Mouse (Mus musculus) lung, adult 2 months (tissue): ENCODE results near the gene Npy.

ENCODE experiments used
- CTCF ChIP-seq: fragments of 200-500 bp; IDR thresholded peaks from 2 replicates; pipeline ENCODE4 v1.5.1; 2011; ENCODE audit warnings: mild to moderate bottlenecking, low read length, control low read depth; ENCODE audit not compliant: insufficient read depth
- POLR2A ChIP-seq: fragments of 200-500 bp; IDR thresholded peaks from 2 replicates; pipeline ENCODE4 v1.6.1; 2011; ENCODE audit warnings: low read depth, mild to moderate bottlenecking, control low read depth, low read length, borderline replicate concordance; ENCODE audit errors: extremely low read depth

DNA sequence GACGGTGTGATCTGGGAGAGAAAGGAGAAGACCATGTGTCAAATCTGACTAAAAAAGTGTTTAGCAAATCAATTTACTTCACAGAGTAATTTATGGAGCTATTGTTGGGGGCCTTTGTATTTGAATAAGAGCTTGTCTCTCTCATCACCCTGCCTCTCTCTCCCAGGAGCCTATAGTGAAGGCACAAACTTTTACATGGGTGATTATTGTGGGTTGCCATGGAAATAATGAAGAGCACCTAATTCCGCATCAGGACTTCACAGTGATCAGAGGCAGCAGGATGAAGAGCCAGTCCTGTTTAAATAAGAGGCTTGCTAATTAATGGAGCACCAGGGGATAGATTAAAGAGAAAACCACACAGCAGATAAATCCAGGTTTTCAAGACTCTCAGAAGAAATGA is 52.6 kb downstream of the Npy start:
- TF ChIP-seq POLR2A (no peak), CTCF (no peak)
